In the genomic region with DNA sequence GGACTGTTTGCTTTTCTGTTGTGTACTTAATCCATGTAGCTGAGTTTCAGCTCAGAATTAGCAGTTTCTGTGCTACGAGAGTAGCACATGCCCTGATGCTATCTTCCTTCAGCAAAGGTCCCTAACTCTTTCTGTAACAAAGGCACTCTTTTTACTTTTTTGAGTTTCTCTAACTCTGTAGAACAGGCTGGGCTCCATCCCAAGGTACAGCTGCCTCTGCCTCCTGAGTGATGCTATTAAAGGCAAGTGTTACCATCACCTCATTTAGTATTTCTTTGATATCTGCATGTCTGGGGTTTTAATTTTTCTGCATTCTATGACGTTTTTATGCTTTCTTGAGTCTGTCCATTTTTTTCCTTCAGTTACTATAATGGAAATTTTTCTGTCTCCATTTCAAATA, we compare ENCODE assay signal across 29 mouse cellular contexts.
"Had no signal": no experiment of that assay in that cellular context is flagged by ENCODE, and none has a peak within 500 bp of the region (broad histone marks: within the 10 kb centered on the region; RNA-seq: fewer than 3 reads in every experiment).

No protein-coding gene starts in this region.

- H3K27ac ChIP-seq: left cerebral cortex, adult 2 months; limb, embryonic 10.5 days; limb, embryonic 12.5 days; limb, embryonic 13.5 days; limb, embryonic 15.5 days; liver, embryonic 12.5 days; liver, embryonic 13.5 days; liver, embryonic 14.5 days; liver, embryonic 15.5 days; lung, embryonic 15.5 days; macrophage; midbrain, embryonic 12.5 days; midbrain, embryonic 13.5 days; midbrain, embryonic 15.5 days had no signal

- H3K4me2 ChIP-seq: limb, embryonic 12.5 days; limb, embryonic 13.5 days; limb, embryonic 15.5 days; liver, embryonic 11.5 days; liver, embryonic 12.5 days; liver, embryonic 13.5 days; liver, embryonic 15.5 days; lung, embryonic 15.5 days; midbrain, embryonic 11.5 days; midbrain, embryonic 12.5 days; midbrain, embryonic 13.5 days; midbrain, embryonic 15.5 days had no signal

- H3K36me3 ChIP-seq: limb, embryonic 10.5 days; limb, embryonic 12.5 days; limb, embryonic 13.5 days; limb, embryonic 15.5 days; liver, embryonic 12.5 days; liver, embryonic 13.5 days; liver, embryonic 15.5 days; lung, embryonic 15.5 days; midbrain, embryonic 12.5 days; midbrain, embryonic 13.5 days; midbrain, embryonic 15.5 days had no signal

- ATAC-seq: liver, embryonic 12.5 days; liver, postnatal 0 days; lung, postnatal 0 days; midbrain, embryonic 13.5 days; midbrain, embryonic 15.5 days; midbrain, embryonic 16.5 days had no signal

- H3K4me3 ChIP-seq: left cerebral cortex, adult 2 months; limb, embryonic 10.5 days; limb, embryonic 12.5 days; limb, embryonic 13.5 days; limb, embryonic 15.5 days; liver, embryonic 12.5 days; liver, embryonic 13.5 days; liver, embryonic 15.5 days; lung, embryonic 15.5 days; megakaryocyte, embryonic 14.5 days; midbrain, embryonic 12.5 days; midbrain, embryonic 13.5 days; midbrain, embryonic 15.5 days; myocyte had no signal

- H3K9ac ChIP-seq: limb, embryonic 12.5 days; limb, embryonic 13.5 days; limb, embryonic 15.5 days; liver, embryonic 12.5 days; liver, embryonic 13.5 days; liver, embryonic 14.5 days; liver, embryonic 15.5 days; liver, postnatal 0 days; lung, embryonic 15.5 days; midbrain, embryonic 12.5 days; midbrain, embryonic 13.5 days; midbrain, embryonic 15.5 days had no signal

- H3K27me3 ChIP-seq: limb, embryonic 12.5 days; limb, embryonic 13.5 days; limb, embryonic 15.5 days; liver, embryonic 12.5 days; liver, embryonic 13.5 days; liver, embryonic 15.5 days; lung, embryonic 15.5 days; megakaryocyte, embryonic 14.5 days; midbrain, embryonic 12.5 days; midbrain, embryonic 13.5 days; midbrain, embryonic 15.5 days had no signal

- H3K4me1 ChIP-seq: limb, embryonic 10.5 days; limb, embryonic 12.5 days; limb, embryonic 13.5 days; limb, embryonic 15.5 days; liver, embryonic 12.5 days; liver, embryonic 13.5 days; liver, embryonic 15.5 days; lung, embryonic 15.5 days; megakaryocyte, embryonic 14.5 days; midbrain, embryonic 12.5 days; midbrain, embryonic 13.5 days; midbrain, embryonic 15.5 days had no signal

- DNase-seq: left cerebral cortex, postnatal 4 days; liver; liver, embryonic 13.5 days; liver, postnatal 0 days; lung, adult 2 months; lung, postnatal 10 days; lung, postnatal 14 days; lung, postnatal 36 days; lung, postnatal 4 days; midbrain, embryonic 14.5 days had no signal

- H3K9me3 ChIP-seq: limb, embryonic 10.5 days; limb, embryonic 12.5 days; limb, embryonic 13.5 days; limb, embryonic 15.5 days; liver, embryonic 12.5 days; liver, embryonic 13.5 days; liver, embryonic 15.5 days; lung, embryonic 15.5 days; megakaryocyte, embryonic 14.5 days; midbrain, embryonic 12.5 days; midbrain, embryonic 13.5 days; midbrain, embryonic 15.5 days had no signal
